Mouse (Mus musculus) MEL (cell line): ENCODE data around the gene Shisa2.

Source experiments
- CHD2 ChIP-seq: IDR thresholded peaks from 2 replicates; pipeline ENCODE4 v1.6.1; 2011; ENCODE audit warnings: low read length, improper control_type of control experiment
- CTCF ChIP-seq, 3 experiments: IDR thresholded peaks in 2 of 3; conservative IDR thresholded peaks in 1 of 3; 2 replicates each; pipeline ENCODE4 v1.5.1; 2011 to 2012; ENCODE audit warnings: low read length in 3 of 3, low read depth in 2 of 3, mild to moderate bottlenecking in 2 of 3, improper control_type of control experiment in 1 of 3, inconsistent platforms in 1 of 3, mixed read lengths in 1 of 3, moderate library complexity in 1 of 3; ENCODE audit not compliant: control insufficient read depth in 1 of 3, insufficient read depth in 1 of 3, poor library complexity in 1 of 3, severe bottlenecking in 1 of 3
- E2F4 ChIP-seq: IDR thresholded peaks from 2 replicates; pipeline ENCODE4 v1.6.1; 2011; ENCODE audit warnings: low read depth, low read length, improper control_type of control experiment, borderline replicate concordance
- EP300 ChIP-seq, 2 experiments: IDR thresholded peaks; 2 replicates each; pipeline ENCODE4 v1.6.1; 2011; ENCODE audit warnings: improper control_type of control experiment in 2 of 2, low read length in 2 of 2, low read depth in 1 of 2, mild to moderate bottlenecking in 1 of 2
- GATA1 ChIP-seq: IDR thresholded peaks from 2 replicates; pipeline ENCODE4 v1.6.1; 2011; ENCODE audit warnings: low read depth, low read length, improper control_type of control experiment
- MAFK ChIP-seq: IDR thresholded peaks from 2 replicates; pipeline ENCODE4 v1.6.1; 2011; ENCODE audit warnings: low read depth, mild to moderate bottlenecking, low read length, improper control_type of control experiment, borderline replicate concordance
- NRF1 ChIP-seq: IDR thresholded peaks from 2 replicates; pipeline ENCODE4 v1.6.1; 2014; ENCODE audit warnings: low read depth, mild to moderate bottlenecking, inconsistent platforms, low read length, improper control_type of control experiment, moderate library complexity; ENCODE audit not compliant: poor library complexity, insufficient read depth, severe bottlenecking
- POLR2AphosphoS2 ChIP-seq: IDR thresholded peaks from 2 replicates; pipeline ENCODE4 v1.6.1; 2011; ENCODE audit warnings: low read length, improper control_type of control experiment
- TBP ChIP-seq: IDR thresholded peaks from 2 replicates; pipeline ENCODE4 v1.8.0; 2011; ENCODE audit warnings: low read depth, low read length, improper control_type of control experiment

DNA sequence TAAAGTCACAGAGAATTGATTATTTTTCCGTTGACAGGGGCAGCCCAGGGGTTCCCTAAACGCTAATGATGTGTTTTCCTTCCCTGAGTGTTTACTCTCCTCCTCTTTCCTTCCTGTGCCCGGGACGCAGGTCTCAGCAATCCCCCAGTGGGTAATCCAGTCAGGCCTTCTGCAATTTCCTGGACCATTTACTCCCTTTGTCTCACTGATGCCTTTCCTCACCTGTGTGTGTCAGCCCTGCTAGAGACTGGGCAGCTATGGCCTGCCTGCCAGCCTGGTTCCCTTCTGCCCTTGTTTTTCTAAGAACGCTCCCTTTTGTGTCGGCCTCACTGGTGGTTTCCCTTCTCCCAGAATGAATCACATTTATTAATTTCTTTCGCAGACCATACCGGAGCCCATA lies 49.4 kb downstream of the Shisa2 start:
- TF ChIP-seq NRF1, result no peak
- TF ChIP-seq CTCF (IDR thresholded peaks at IDR 0.05 in 2 of 3, conservative IDR thresholded peaks at IDR 0.05 in 1 of 3; ENCODE audit: control insufficient read depth in 1 of 3, insufficient read depth in 1 of 3, low read depth in 2 of 3, low read length in 3 of 3, poor library complexity in 1 of 3, severe bottlenecking in 1 of 3), result no peak
- no peak for TF ChIP-seq EP300 (IDR thresholded peaks at IDR 0.05; ENCODE audit: low read depth in 1 of 2, low read length in 2 of 2)
- no peak for TF ChIP-seq GATA1
- TF ChIP-seq POLR2AphosphoS2, result no peak
- TF ChIP-seq MAFK, result no peak
- no peak for TF ChIP-seq E2F4
- TF ChIP-seq TBP, result no peak
- no peak for TF ChIP-seq CHD2
